Mouse (Mus musculus) limb, embryonic 10.5 days (tissue): ENCODE results near the gene Gm16867. TPM values are rescaled to one million over a fixed set of nuclear protein-coding genes. Genes with fewer than 3 reads are reported as not detected.
"Not testable (repeated sequence)": the region's sequence is repeated elsewhere in the genome, so short reads cannot be mapped to it uniquely, and the experiment has no call there.

Source experiments
- DNase-seq: peaks from one replicate; pipeline ENCODE4 v3.0.0-alpha.2; 2017; ENCODE audit warnings: low spot score
- H3K27ac ChIP-seq: fragments of 300-500 bp; sonication (generic); 2 replicates; pipeline ENCODE4 v1.5.1; 2016; ENCODE audit warnings: mild to moderate bottlenecking
- H3K27me3 ChIP-seq: fragments of 300-500 bp; sonication (generic); 2 replicates; pipeline ENCODE4 v1.6.1; 2016; ENCODE audit warnings: low read depth, mild to moderate bottlenecking; ENCODE audit not compliant: poor library complexity, severe bottlenecking
- H3K36me3 ChIP-seq: fragments of 300-500 bp; sonication (generic); 2 replicates; pipeline ENCODE4 v1.6.1; 2016; ENCODE audit warnings: mild to moderate bottlenecking, moderate library complexity
- H3K4me1 ChIP-seq: fragments of 300-500 bp; sonication (generic); 2 replicates; pipeline ENCODE4 v1.6.1; 2016
- H3K4me3 ChIP-seq: fragments of 300-500 bp; sonication (generic); 2 replicates; pipeline ENCODE4 v1.5.1; 2016; ENCODE audit warnings: mild to moderate bottlenecking, moderate library complexity
- H3K9me3 ChIP-seq: fragments of 300-500 bp; sonication (generic); replicated peaks from 2 replicates; pipeline ENCODE4 v1.6.1; 2016; ENCODE audit warnings: mild to moderate bottlenecking
- WGBS: fragments of 180-500 bp; shearing (Covaris S2); methylation state at CpG from one replicate; pipeline ENCODE4 v1.1.7; 2016; 5-methylcytosine and 5-hydroxymethylcytosine counted together
- polyA plus RNA-seq: library from polyadenylated mRNA; unstranded; fragments of >200 nt; fragmentation: Nextera tagmentation; extraction: Ambion mirVana; gene quantifications from 2 replicates; pipeline ENCODE4 v1.2.1, GENCODE M21; 2016

Gm16867 gene
- polyA plus RNA-seq, 1 experiment from 2014 or later, result not detected

DNA sequence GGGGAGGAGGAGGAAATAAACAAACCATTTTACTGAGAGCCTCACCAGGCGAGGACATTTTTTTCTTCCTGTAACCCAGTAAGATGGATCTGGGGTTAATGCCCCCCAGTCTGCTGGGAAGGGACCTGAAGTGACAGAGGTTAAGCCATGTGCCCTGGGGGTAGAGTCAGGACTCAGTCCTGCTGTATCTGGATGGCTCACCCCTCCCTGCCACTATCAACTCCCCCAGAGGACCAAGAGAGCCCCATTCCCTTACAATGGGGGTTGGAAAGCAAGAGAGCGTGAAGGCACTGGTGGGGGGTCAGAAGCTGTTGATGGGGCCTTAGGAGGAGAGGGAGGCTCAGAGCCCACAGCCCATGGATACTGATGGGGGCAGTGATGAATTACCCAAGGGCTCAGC is 8.2 kb downstream of the Gm16867 start:
- H3K4me1 ChIP-seq, H3K36me3 ChIP-seq, H3K27me3 ChIP-seq, H3K4me3 ChIP-seq, H3K9me3 ChIP-seq, DNase-seq, H3K27ac ChIP-seq: not testable (repeated sequence)
- WGBS, result no CpG with 5 or more reads among the region's 2 CpGs

DNA sequence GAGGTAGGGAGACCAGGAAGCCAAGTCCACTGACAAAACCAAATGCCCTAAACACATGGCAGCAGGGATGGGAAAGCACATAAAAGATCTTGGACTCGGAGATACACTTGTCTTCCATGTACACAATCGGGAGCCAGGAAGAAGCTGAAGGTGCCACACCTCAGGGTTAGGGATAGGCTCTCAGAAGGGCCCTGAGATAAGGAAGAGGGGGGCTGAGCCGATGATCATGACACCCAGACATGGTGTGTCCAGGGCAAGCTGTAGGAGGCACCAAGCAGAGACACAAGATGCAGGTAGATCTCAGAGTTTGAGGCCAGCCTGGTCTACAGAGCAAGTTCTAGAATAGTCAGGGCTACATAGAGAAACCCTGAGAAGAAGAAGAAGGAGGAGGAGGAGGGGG is 8.6 kb downstream of the Gm16867 start:
- not testable (repeated sequence) for DNase-seq, H3K27me3 ChIP-seq, H3K4me3 ChIP-seq, H3K4me1 ChIP-seq, H3K27ac ChIP-seq, H3K36me3 ChIP-seq, H3K9me3 ChIP-seq
- WGBS, result no CpG with 5 or more reads among the region's 3 CpGs

DNA sequence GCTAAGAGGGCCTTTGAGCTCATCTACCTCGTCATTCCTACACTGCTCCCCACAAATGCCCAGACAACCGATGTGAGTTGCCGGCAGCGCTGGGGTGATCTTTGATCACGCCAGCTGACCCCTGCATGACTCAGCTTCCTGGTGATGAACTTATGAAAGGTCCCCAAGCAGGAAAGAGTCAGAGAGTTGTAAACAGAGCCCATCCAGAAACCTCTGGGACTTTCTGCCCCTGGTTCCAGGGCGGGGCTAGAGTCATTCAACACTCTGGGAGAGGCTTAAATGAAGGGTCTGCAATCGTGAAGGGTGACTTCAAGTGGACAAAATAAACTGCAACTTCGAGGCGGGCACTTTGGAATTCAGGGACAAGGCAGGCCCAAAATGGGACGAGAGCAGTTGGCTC is 15.2 kb downstream of the Gm16867 start:
- H3K4me1 ChIP-seq, H3K27me3 ChIP-seq, DNase-seq, H3K9me3 ChIP-seq, H3K36me3 ChIP-seq, H3K27ac ChIP-seq, H3K4me3 ChIP-seq: not testable (repeated sequence)
- no CpG with 5 or more reads among the region's 10 CpGs for WGBS

DNA sequence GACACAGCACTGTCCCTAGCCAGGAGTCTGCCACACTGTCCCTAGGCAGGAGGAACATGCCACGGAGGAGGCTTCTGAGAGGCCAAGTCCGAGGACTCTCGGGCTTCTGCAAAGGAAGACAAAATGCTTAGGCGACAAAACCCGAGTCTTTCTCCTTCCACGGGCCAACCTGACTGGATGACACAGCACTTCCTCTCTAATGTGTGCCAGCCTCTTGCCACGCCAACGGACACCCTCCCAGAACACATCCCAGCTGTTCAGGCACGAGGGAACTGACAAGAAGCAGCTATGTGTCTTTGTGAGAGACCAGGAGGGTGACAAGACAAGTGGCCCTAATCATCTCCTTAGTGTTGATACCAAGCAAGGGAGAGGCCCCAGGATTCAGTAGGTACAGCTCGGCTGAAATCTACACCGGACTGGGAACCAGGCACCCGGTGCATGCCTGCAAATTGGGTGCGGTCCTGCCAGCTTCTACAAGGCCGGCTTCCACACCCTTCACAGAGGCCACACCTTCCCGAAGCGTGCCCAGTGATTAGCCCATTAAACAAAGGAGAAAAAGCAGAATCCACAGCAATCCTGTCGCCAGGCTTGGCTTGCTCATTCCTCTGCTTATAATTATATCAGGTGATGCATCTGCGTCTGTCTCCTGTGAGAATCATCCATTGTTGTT is 17.6 kb downstream of the Gm16867 start:
- not testable (repeated sequence) for H3K4me3 ChIP-seq, H3K9me3 ChIP-seq, DNase-seq, H3K27me3 ChIP-seq, H3K27ac ChIP-seq, H3K4me1 ChIP-seq, H3K36me3 ChIP-seq
- WGBS, result no CpG with 5 or more reads among the region's 18 CpGs

DNA sequence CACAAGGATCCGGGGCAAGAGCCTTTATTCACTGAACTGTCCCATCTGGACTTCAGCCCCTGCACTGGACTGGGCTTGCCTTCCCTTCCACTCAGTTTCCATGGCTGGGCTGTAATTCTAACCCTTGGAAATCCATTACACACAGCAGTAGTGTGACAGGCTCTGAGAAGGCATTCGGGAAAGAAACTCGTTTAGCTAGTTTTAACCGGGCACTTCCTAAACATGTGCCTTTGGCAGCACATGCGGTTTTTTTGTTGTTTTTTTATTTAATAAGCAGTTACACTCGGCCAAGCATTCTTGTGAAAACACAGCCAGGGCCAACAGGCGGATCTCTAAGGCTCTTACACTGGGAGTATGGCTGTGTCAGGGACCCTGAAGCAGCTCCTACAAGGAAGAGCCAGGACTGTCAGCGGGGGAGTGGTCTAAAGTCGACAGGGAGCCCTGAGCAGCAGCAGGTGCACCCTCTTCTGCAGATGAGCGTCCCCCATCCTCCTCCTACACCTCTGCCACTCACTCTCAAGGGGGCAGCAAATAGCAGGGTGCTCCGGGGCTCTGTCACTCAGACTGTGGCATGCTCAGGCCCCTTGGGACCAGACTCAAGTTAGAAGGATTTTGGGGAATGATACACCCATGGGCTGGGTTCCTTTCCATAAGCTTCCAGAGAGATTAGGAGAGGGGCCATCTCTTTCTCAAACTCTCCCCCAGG is 29.1 kb downstream of the Gm16867 start:
- H3K27ac ChIP-seq, H3K27me3 ChIP-seq, H3K4me3 ChIP-seq, H3K9me3 ChIP-seq, H3K36me3 ChIP-seq, DNase-seq, H3K4me1 ChIP-seq: not testable (repeated sequence)
- no CpG with 5 or more reads among the region's 11 CpGs for whole genome bisulfite sequencing

DNA sequence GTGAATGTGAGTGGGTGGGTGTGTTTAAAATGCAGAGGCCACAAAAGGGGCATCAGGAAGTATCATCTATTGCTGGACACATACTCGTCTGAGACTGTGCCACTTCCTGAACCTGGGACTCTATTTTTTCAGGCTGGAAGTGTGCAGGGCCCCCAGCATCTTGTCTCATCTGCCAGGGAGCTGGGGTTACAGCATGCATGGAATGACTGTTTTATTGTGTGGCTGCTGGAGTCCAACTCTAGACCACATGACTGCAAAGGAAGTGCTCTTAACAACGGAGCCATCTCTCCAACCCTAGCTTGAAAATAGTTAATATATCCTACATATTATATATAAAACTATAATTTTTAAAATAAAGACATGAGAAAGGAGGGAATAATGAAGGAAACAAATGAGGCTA is 29.8 kb downstream of the Gm16867 start:
- not testable (repeated sequence) for DNase-seq, H3K4me3 ChIP-seq, H3K9me3 ChIP-seq, H3K36me3 ChIP-seq, H3K4me1 ChIP-seq, H3K27me3 ChIP-seq, H3K27ac ChIP-seq
- WGBS, result no CpG with 5 or more reads among the region's 2 CpGs

DNA sequence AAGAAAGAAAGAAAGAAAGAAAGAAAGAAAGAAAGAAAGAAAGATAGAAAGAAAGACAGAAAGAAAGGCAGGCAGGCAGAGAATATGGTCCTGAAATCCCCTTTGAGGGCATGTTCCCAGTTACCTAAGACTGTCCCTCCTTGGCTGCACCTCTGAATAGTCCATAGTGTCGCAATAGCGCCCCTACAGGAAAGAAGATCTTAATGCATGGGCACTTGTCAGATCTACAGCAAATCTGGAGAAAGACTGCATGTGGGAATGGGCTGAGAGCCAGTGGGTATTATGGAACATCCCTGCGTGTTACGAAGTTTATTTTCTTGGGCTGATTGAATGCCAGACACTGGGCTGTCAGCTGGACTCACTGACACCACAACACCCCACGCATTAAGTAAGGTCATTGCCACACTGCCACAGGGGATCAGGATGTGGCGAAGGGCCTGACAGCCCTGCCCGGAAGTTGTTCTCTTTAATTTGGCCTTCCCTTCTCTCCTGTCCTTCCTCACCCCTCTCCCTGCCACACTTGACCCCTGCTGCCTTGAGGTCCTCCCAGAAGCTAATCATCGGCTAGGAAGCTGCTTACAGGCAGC is 32.9 kb downstream of the Gm16867 start:
- not testable (repeated sequence) for DNase-seq, H3K4me1 ChIP-seq, H3K27ac ChIP-seq, H3K9me3 ChIP-seq, H3K36me3 ChIP-seq, H3K27me3 ChIP-seq, H3K4me3 ChIP-seq
- WGBS, result no CpG with 5 or more reads among the region's 8 CpGs

DNA sequence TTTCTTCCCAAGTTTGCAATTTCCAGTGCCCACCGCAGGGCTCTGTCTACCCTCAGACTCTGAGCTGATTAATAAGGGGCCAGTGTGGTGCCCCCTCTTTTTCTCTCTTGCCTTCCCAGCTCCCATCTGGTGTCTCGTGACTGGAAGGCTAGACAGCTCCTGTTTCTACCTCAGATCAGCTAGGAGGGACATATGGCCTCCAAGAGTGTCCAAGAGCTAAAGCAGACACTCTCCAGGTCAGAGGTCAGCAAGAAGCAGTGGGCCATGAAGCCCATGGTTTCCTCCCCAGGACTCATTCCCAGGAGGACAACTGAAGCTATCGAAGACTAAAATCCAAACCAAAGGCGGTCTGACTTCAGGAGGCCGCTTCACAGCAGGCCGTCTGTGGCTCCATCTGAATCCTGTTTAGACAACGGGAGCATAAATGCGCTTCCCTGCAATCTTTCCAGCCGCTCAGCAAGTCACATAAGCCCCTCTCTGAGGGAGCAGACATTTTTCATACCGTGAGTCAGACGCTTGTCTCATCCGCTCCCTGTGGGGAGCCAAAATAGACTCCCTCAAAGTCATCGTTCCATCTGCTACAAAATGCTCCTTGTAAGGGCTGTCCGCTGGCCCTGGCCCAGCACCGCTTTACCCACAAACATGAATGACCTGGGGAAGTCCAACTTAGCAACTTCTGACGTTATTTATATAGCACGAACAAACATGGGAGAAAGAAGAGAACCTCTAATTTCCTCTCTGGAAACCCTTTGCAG is 35.4 kb downstream of the Gm16867 start:
- DNase-seq, H3K9me3 ChIP-seq, H3K4me3 ChIP-seq, H3K27me3 ChIP-seq, H3K4me1 ChIP-seq, H3K27ac ChIP-seq, H3K36me3 ChIP-seq: not testable (repeated sequence)
- WGBS, result no CpG with 5 or more reads among the region's 17 CpGs

DNA sequence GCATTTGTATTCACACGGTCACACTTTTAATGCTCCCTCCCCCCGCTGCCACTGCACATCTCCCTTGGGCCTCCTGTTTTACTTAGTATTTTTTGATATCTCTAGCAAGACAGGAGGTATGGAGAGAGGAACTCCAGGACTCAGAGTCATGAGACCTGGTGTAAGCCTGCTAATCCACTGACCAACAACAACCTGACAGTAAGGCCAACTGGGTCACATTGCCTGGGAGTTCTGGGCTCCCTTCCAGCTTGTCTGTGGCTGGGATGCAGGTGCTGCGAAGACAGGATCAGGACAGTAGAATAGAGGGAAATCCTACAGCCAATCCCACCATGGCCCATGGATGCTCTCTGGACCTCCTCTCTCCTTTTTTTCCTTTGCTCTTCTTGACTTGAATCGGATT is 38.7 kb downstream of the Gm16867 start:
- not testable (repeated sequence) for H3K27me3 ChIP-seq, H3K9me3 ChIP-seq, H3K4me1 ChIP-seq, H3K27ac ChIP-seq, DNase-seq, H3K36me3 ChIP-seq, H3K4me3 ChIP-seq
- WGBS, result no CpG with 5 or more reads among the region's 4 CpGs

DNA sequence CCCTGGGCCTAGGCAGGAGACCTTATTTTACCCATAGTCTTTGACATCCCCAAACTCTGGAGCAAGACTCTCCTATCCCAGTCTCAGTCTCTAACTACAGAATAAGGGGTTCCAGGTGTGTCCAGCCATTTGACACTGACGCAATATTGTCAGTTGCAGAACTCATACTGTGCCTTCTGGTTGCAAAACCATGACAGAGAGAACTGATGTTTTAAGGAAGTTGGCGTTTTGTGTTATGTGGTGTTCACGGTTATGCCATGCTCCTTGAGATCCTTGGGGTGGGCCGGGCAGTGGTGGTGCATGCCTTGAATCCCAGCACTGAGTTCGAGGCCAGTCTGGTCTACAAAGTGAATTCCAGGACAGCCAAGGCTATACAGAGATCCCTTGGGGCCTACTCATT is 45.5 kb downstream of the Gm16867 start:
- not testable (repeated sequence) for H3K27me3 ChIP-seq, H3K4me1 ChIP-seq, H3K9me3 ChIP-seq, DNase-seq, H3K27ac ChIP-seq, H3K4me3 ChIP-seq, H3K36me3 ChIP-seq
- WGBS, result no CpG with 5 or more reads among the region's 5 CpGs

DNA sequence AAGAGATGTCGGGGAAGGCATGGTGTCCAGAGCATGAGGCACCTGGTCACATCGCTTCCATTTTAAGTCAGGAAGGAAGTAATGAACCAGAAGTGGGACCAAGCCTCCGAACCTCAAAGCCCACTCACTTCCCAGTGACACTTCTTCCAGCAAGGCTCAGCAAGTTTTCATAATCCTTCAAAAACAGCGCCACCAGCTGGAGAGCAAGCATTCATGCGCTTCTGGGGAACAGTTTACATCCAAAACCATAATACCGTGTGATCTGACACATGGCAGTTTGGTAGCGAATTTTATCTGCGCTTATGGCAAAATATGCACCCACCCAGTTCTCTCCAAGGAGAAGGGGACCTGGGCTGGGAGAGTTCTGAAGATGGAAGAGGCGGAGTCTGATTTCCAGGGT is 48.5 kb downstream of the Gm16867 start:
- H3K4me1 ChIP-seq, H3K9me3 ChIP-seq, H3K36me3 ChIP-seq, H3K27ac ChIP-seq, H3K4me3 ChIP-seq, H3K27me3 ChIP-seq, DNase-seq: not testable (repeated sequence)
- WGBS, result no CpG with 5 or more reads among the region's 9 CpGs

DNA sequence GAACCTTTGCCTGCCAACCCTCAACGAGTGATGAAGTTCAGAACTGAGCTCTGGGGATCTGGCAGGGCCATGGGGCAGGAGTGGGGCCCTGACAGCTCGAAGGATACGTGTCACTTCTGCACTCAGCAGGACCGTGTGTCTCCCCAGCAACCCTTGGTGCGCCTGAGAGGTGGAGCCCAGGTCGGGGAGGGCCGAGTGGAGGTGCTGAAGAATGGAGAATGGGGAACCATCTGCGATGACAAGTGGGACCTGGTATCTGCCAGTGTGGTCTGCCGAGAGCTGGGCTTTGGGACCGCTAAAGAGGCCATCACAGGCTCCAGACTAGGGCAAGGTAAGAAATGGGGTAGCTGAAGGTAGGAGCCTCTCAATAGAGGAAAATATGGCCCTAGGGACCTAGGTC is 54.3 kb downstream of the Gm16867 start:
- H3K9me3 ChIP-seq, H3K27me3 ChIP-seq, H3K27ac ChIP-seq, H3K36me3 ChIP-seq, DNase-seq, H3K4me1 ChIP-seq, H3K4me3 ChIP-seq: not testable (repeated sequence)
- WGBS, result no CpG with 5 or more reads among the region's 10 CpGs

DNA sequence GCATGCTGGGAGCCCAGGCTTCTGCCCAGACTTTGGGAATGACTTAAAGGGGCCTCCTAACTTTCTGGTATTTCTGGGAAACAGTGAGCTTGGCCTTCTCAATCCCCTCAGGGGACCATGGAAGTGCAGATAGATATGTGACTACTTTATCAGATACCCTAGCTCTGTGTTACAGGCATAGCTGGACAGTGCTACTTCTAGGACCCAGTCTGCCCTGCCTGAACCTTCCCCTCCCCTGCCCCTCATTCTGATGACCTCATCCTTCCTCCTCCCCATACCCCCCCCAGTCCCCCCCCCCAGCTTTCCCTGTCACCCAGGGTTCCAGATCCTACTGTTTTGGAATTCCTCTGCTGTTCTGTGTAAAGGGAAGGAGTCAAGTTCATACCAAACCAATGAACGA is 56.2 kb downstream of the Gm16867 start:
- not testable (repeated sequence) for DNase-seq, H3K27me3 ChIP-seq

More for the DNA sequence above, 56.2 kb downstream of the Gm16867 start:
- H3K27ac ChIP-seq, H3K4me3 ChIP-seq, H3K36me3 ChIP-seq, H3K9me3 ChIP-seq, H3K4me1 ChIP-seq: not testable (repeated sequence)
- no CpG with 5 or more reads among the region's 1 CpGs for WGBS
